Mouse (Mus musculus) liver, postnatal 0 days (tissue): ENCODE measurements around the gene Chpt1.

Experiments
- CTCF ChIP-seq: sonication (generic); IDR thresholded peaks from 2 replicates; pipeline ENCODE4 v1.5.1; 2016; ENCODE audit warnings: antibody characterized with exemption, low read depth
- EP300 ChIP-seq: IDR thresholded peaks from 2 replicates; pipeline ENCODE4 v1.6.1; 2016; ENCODE audit warnings: antibody characterized with exemption, low read depth, mild to moderate bottlenecking

GRCm38 (mm10) chr10:88502919-88503318 lies 954 bp downstream of the Chpt1 start:
- TF ChIP-seq CTCF (no peak), EP300 (no peak)
